Mouse (Mus musculus) liver, postnatal 0 days (tissue): ENCODE measurements around the gene Snf8. TPM values are rescaled to one million over a fixed set of nuclear protein-coding genes. Genes with fewer than 3 reads are reported as not detected.
A peak's percentile ranks its signal among the peaks of the same experiment; 100 is the strongest.

Experiments
- ATAC-seq: fragments of 200-750 bp; cut with Nextera tagmentation; 2 replicates; pipeline ENCODE4 v1.8.0; 2017; ENCODE audit warnings: mild to moderate bottlenecking, moderate library complexity
- DNase-seq: peaks from one replicate; pipeline ENCODE4 v3.0.0-alpha.2; 2016
- H3K27ac ChIP-seq: fragments of 300-500 bp; sonication (generic); 2 replicates; pipeline ENCODE4 v1.5.1; 2014; ENCODE audit warnings: antibody characterized with exemption, moderate library complexity, mild to moderate bottlenecking, low read depth
- H3K27me3 ChIP-seq: fragments of 300-500 bp; sonication (generic); 2 replicates; pipeline ENCODE4 v1.6.1; 2014; ENCODE audit warnings: low read length, control low read depth, mixed read lengths; ENCODE audit not compliant: insufficient read depth
- H3K36me3 ChIP-seq: fragments of 300-500 bp; sonication (generic); replicated peaks from 2 replicates; pipeline ENCODE4 v1.6.1; 2014; ENCODE audit warnings: mild to moderate bottlenecking, control low read depth, low read length, moderate library complexity, mixed read lengths; ENCODE audit not compliant: insufficient read depth
- H3K4me1 ChIP-seq: fragments of 300-500 bp; sonication (generic); 2 replicates; pipeline ENCODE4 v1.6.1; 2014; ENCODE audit warnings: antibody characterized with exemption, mild to moderate bottlenecking, control low read depth; ENCODE audit not compliant: insufficient read depth
- H3K4me2 ChIP-seq: fragments of 300-500 bp; sonication (generic); 2 replicates; pipeline ENCODE4 v1.6.1; 2014; ENCODE audit warnings: low read depth, mild to moderate bottlenecking, low read length, moderate library complexity, mixed read lengths
- H3K4me3 ChIP-seq: fragments of 300-500 bp; sonication (generic); 2 replicates; pipeline ENCODE4 v1.5.1; 2014; ENCODE audit warnings: low read depth, low read length
- H3K9ac ChIP-seq: fragments of 300-500 bp; sonication (generic); replicated peaks from 2 replicates; pipeline ENCODE4 v1.6.1; 2014; ENCODE audit warnings: mild to moderate bottlenecking, moderate library complexity
- H3K9me3 ChIP-seq: fragments of 300-500 bp; sonication (generic); 2 replicates; pipeline ENCODE4 v1.6.1; 2016; ENCODE audit warnings: mild to moderate bottlenecking, control low read depth, low read length, mixed read lengths
- CTCF ChIP-seq: sonication (generic); IDR thresholded peaks from 2 replicates; pipeline ENCODE4 v1.5.1; 2016; ENCODE audit warnings: antibody characterized with exemption, low read depth
- EP300 ChIP-seq: IDR thresholded peaks from 2 replicates; pipeline ENCODE4 v1.6.1; 2016; ENCODE audit warnings: antibody characterized with exemption, low read depth, mild to moderate bottlenecking
- WGBS: fragments of 180-500 bp; shearing (Covaris S2); extraction: QIAGEN DNeasy Blood & Tissue Kit; methylation state at CpG from one replicate; pipeline ENCODE4 v1.1.7; 2014; ENCODE audit not compliant: insufficient replicate concordance; 5-methylcytosine and 5-hydroxymethylcytosine counted together
- polyA plus RNA-seq: library from polyadenylated mRNA; unstranded; fragments of >200 nt; fragmentation: Nextera tagmentation; extraction: Ambion mirVana; gene quantifications from 2 replicates; pipeline ENCODE4 v1.2.1, GENCODE M21; 2015

Snf8 gene
- polyA plus RNA-seq, 1 experiment from 2014 or later = 46.9 TPM

DNA sequence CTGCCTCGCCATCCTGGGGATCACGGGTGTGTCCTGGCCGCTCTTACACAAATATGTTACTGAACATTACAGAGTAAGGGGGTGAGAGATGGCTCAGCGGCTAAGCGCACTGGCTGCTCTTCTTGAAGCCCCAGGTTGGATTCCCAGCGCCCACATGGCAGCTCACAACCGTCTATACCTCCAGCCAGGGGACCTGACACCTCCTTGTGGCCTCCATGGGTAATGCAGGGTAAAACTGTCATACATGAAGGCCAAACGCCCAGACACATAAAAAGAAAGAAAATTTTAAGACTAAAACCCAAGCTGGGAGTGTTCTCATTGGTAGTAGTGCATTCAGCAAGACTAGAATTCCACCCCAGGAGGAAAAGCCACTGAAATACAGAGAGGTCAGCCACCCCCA is 40.5 kb upstream of the Snf8 start:
- DNase-seq (no peak), ATAC-seq (no peak)
- Histone ChIP-seq H3K27me3 (no peaks in the 10 kb centered on the region), H3K4me3 (no peak overlapping the region), H3K4me2 (no peak overlapping the region), H3K4me1 (peaks cover 16% of the 10 kb centered on the region), H3K9ac (no peak overlapping the region), H3K27ac (no peak overlapping the region), H3K36me3 (no peaks in the 10 kb centered on the region), H3K9me3 (no peaks in the 10 kb centered on the region)
- no peak for TF ChIP-seq EP300
- no peak for TF ChIP-seq CTCF
- WGBS = 84% methylated on average over 8 of the region's 8 CpGs

DNA sequence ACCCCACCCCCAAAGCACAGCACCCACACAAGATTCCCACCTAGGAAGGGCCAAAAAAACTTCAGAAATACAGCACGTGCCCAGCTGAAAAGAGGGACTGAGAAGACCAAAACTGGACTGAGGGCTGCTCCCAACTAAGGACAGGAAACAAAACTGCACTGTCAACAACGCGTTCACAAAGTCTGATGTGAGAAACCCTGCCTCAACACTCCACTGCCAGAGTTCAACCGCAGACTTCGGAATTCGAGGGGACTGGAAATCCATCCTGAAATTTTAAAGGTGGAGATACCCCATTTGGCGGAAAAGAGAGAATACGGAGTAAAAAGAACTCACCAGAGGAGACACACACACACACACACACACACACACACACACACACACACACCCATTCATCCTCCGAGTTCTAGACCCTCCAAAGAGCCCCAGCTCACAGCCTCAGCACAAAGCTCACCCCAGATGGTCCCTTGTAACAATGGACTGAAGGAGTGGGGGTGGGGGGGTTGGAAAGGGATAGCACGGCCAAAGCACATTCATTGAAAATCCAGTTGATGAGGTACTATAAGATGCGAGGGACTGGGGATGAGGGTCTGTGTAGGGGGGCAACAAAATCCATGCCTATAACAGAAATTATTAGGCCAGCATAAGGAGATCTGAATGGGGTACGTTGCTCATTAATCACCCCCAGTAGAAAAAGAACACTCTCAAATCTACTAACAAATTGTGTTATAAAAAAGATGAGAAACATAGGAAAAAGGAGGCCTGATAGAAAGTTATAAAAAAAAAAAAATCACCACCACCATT is 31.4 kb upstream of the Snf8 start:
- Histone ChIP-seq H3K9me3 (no peaks in the 10 kb centered on the region), H3K27me3 (peaks cover 48% of the 10 kb centered on the region), H3K9ac (no peak overlapping the region), H3K4me3 (no peak overlapping the region), H3K27ac (no peak overlapping the region), H3K4me2 (peak overlapping the region; percentile 22; the same call in 1 of the 2 replicates), H3K36me3 (no peaks in the 10 kb centered on the region), H3K4me1 (peaks cover 12% of the 10 kb centered on the region)
- no peak for ATAC-seq
- 30% methylated on average over 12 of the region's 12 CpGs for whole genome bisulfite sequencing
- DNase-seq = no peak
- TF ChIP-seq CTCF (no peak), EP300 (no peak)

DNA sequence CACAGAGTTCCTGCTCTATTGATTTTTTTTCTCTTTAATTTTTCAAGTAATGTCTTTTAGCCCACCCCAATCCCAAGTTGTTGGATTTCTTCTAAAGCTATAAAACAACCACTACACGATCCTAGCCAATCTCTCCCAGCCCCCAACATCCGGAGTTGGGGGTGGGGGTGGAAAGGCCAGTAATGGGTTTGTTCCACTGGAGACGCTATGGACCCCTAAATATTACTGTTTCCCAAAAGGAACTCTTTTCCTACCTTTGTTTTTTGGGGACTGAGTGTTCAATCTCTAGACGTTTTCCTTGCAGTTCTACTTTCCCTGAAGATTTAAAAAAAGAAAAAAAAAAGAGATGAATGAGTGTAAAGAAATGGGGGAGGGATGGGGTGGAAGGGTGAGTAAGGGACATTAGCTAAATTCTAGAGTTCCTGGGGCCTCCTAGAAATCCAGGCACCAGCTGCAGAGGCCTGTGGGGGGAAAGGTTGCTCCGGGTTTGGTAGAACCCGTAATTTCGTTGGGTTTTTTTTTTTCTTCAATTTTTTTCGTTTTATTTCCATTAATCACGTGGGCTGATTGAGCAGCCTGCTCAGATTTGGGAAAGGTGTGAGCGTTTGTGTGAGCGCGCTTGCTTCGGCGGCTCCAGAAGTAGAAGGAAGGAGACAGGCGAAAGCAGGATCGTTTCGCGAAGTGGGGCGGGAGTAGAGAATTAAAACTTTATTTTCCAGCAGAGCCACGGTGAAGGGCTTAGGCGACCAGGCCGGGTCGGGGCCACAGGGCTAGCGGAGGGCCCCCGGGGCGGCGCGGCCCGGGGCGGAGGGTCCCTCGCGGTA is 30.5 kb upstream of the Snf8 start:
- H3K9ac ChIP-seq = peak overlapping the region; percentile 68
- DNase-seq (no peak), ATAC-seq (no peak)
- H3K4me1 ChIP-seq = peaks cover 12% of the 10 kb centered on the region
- peaks cover 54% of the 10 kb centered on the region for H3K27me3 ChIP-seq
- 0 out of 2 replicates have a peak overlapping the region, but pooled peaks have one; percentile 16 for H3K27ac ChIP-seq
- TF ChIP-seq CTCF (no peak), EP300 (no peak)
- peak overlapping the region; percentile 80 for H3K4me2 ChIP-seq
- no peaks in the 10 kb centered on the region for H3K9me3 ChIP-seq
- H3K4me3 ChIP-seq = peak overlapping the region; percentile 57
- no peaks in the 10 kb centered on the region for H3K36me3 ChIP-seq
- 2% methylated on average over 28 of the region's 32 CpGs for WGBS

DNA sequence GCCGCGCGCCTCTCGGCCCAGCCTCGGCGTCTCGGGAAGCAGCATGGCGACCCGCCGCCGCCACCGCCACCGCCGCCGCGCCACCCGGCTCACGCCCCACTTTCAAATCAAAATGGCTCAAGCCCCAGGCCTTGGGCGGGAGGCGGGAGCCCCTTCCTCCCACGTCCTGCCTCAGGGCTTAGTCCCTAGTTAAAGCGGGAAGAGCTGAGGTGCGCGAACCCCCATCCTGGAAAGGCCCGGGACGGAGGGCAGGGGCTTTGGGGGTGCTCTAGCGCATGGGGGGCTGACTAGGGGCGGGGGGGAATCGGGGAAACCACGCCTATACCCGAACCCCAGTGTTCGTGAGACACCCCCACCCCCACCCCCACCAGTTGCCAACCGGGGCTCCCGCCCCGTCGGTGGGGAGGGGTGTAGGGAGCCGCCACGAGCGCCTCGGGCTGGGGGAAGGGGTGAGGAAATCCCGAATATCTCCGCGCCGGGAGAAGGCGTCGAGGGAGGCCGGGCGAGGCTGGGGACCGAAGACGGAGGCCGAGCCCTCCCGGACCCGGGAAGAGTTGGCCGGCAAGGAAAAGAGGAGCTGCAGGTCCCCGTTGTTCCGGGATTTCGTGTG is 29.8 kb upstream of the Snf8 start:
- peak overlapping the region; percentile 80 for H3K4me2 ChIP-seq
- H3K36me3 ChIP-seq = no peaks in the 10 kb centered on the region
- DNase-seq = peak; percentile 48
- H3K27me3 ChIP-seq = peaks cover 54% of the 10 kb centered on the region
- no peaks in the 10 kb centered on the region for H3K9me3 ChIP-seq
- H3K4me1 ChIP-seq = peaks cover 12% of the 10 kb centered on the region
- TF ChIP-seq CTCF (no peak), EP300 (no peak)
- under 1% methylated on average over 45 of the region's 57 CpGs for WGBS
- peak; percentile 44 for ATAC-seq
- H3K27ac ChIP-seq = peak overlapping the region; percentile 16; the same call in 1 of the 2 replicates
- peak overlapping the region; percentile 68 for H3K9ac ChIP-seq
- peak overlapping the region; percentile 57 for H3K4me3 ChIP-seq

DNA sequence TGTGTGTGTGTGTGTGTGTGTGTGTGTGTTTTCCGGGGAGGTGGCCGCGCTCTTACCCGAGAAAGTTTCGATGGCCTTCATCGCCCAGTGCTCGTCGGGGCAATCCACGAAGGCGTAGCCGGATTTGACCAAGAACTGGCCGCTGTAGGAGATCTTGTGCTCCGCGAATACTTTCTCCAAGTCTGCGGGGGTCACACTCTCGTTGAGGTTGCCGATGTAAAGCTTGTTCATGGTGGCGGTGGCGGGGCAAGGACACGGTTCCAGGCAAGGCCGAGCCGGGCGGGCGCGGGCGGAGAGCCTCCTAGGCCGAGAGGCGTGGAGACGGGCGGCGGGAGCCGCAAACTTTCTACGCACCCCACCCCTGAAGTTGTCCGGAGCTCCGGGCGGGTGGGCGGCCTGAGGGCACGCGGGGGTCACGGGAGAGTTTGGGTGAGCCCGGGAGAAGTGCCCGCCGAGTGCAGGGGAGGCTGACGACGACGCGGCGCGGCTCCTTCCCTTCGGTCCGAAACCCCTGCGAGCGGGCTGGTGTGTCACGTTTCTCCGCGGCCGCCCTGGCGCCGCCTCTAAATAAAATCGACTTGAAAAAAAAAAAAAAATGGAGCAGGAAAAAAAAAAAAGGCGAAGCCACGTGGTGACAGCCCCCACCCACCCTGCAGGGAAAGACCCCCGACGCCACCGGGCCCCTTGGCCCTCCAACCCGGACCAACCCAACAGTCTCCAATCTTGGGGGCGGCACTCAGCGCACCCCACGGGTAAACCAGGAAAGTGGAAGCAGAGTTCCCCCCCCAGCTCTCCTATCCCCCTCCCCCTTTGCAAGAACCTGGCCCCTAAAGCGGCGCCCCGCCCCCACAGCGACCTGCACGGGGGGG is 29.0 kb upstream of the Snf8 start, which contains the start of gene Igf2bp1:
Gene Igf2bp1, minus strand, starts transcription at position 538 of the 869 bp plus-strand sequence.
- Histone ChIP-seq H3K27me3 (peaks cover 57% of the 10 kb centered on the region), H3K27ac (peak within 1 kb of the TSS; percentile 45), H3K36me3 (no peaks in the 10 kb centered on the region), H3K4me3 (peak within 1 kb of the TSS; percentile 57), H3K4me1 (peaks cover 12% of the 10 kb centered on the region), H3K9me3 (no peaks in the 10 kb centered on the region), H3K4me2 (peak within 1 kb of the TSS; percentile 80), H3K9ac (peak within 1 kb of the TSS; percentile 68)
- WGBS = under 1% methylated on average over 67 of the region's 74 CpGs
- no peak for TF ChIP-seq EP300
- TF ChIP-seq CTCF = no peak
- ATAC-seq (peak; percentile 53), DNase-seq (peak; percentile 51)
